Mouse (Mus musculus) left cerebral cortex, adult 11 months (tissue): ENCODE data around the gene Rab1a.
"Not testable (repeated sequence)": the region's sequence is repeated elsewhere in the genome, so short reads cannot be mapped to it uniquely, and the experiment has no call there.

ENCODE experiments used
- DNase-seq: peaks from one replicate; pipeline ENCODE4 v3.0.0; 2022; ENCODE audit warnings: low spot score

The Rab1a gene

GRCm38 (mm10) chr11:20200713-20201575 is at the start of gene Rab1a:
TSS of gene Rab1a (plus strand) at chr11:20201432.
- DNase-seq: peak; percentile 99

GRCm38 (mm10) chr11:20152107-20152901 is 48.9 kb upstream of the Rab1a start:
- no peak for DNase-seq

GRCm38 (mm10) chr11:20153542-20153941 is 47.7 kb upstream of the Rab1a start:
- DNase-seq: not testable (repeated sequence)

GRCm38 (mm10) chr11:20158879-20159278 is 42.4 kb upstream of the Rab1a start:
- no peak for DNase-seq

- no peak for DNase-seq
Measured at GRCm38 (mm10) chr11:20164979-20165867, 36.0 kb upstream of the Rab1a start.

- no peak for DNase-seq
Measured at GRCm38 (mm10) chr11:20165991-20166390, 35.2 kb upstream of the Rab1a start.

- DNase-seq: not testable (repeated sequence)
Measured at GRCm38 (mm10) chr11:20166476-20166875, 34.8 kb upstream of the Rab1a start.

- no peak for DNase-seq
Measured at GRCm38 (mm10) chr11:20168972-20169371, 32.3 kb upstream of the Rab1a start.

GRCm38 (mm10) chr11:20187271-20187670 is 14.0 kb upstream of the Rab1a start:
- DNase-seq: no peak

GRCm38 (mm10) chr11:20193100-20193736 is 8.0 kb upstream of the Rab1a start:
- no peak for DNase-seq

- no peak for DNase-seq
Measured at GRCm38 (mm10) chr11:20201661-20202101, 449 bp downstream of the Rab1a start.

- DNase-seq: no peak
Measured at GRCm38 (mm10) chr11:20202299-20203011, 1.2 kb downstream of the Rab1a start.

- no peak for DNase-seq
Measured at GRCm38 (mm10) chr11:20204321-20204720, 3.1 kb downstream of the Rab1a start.

- no peak for DNase-seq
Measured at GRCm38 (mm10) chr11:20204870-20205446, 3.7 kb downstream of the Rab1a start.

- DNase-seq: no peak
Measured at GRCm38 (mm10) chr11:20205538-20205937, 4.3 kb downstream of the Rab1a start.

- no peak for DNase-seq
Measured at GRCm38 (mm10) chr11:20206626-20207223, 5.5 kb downstream of the Rab1a start.

- DNase-seq: no peak
Measured at GRCm38 (mm10) chr11:20207589-20207988, 6.4 kb downstream of the Rab1a start.

- no peak for DNase-seq
Measured at GRCm38 (mm10) chr11:20211838-20212237, 10.6 kb downstream of the Rab1a start.

GRCm38 (mm10) chr11:20214779-20215178 is 13.5 kb downstream of the Rab1a start:
- no peak for DNase-seq

- no peak for DNase-seq
Measured at GRCm38 (mm10) chr11:20216415-20216814, 15.2 kb downstream of the Rab1a start.
